Mouse (Mus musculus): ENCODE measurements around the gene Tmprss15.

Gene Tmprss15

DNA sequence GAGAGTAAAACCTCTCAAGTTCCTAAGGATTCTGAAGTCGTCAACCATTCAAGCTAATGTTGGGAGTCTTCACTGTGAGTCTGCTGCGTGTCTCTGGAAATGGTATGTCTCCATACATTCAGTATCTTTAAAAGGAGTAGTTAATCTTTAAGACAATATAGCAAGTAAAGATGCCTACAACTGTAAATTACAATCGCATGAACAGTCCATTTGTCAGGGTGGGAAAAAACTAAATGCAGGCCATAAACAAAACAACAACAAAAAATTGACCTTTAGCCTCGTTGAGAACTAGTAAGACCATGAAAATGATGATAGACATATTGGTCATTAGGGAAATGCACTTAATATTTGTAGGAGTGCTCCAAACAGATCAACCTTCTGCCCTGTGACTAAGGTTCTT lies at the start of gene Tmprss15:
Tmprss15 (minus strand) TSS at position 101 of the 400 bp plus-strand sequence.
- no peak for DNase-seq

DNA sequence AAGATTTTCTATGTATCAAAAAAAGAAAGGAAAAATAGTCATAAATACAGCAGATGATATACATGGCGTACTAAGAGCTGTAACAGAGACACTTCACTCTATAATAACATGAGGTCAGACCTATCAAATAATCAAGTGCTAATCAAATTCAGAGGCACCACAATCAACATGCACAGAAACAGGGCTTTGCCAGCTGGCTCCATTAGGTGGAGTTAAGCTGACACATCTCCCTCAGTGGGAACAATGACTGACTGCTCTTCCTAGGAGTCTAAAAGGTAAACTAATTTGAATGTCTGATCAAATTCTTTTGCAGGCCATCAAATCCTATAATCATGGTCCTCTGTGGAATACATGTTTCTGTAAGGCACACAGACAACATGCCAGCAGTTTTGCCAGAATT lies 24.0 kb upstream of the Tmprss15 start:
- no peak for DNase-seq

DNA sequence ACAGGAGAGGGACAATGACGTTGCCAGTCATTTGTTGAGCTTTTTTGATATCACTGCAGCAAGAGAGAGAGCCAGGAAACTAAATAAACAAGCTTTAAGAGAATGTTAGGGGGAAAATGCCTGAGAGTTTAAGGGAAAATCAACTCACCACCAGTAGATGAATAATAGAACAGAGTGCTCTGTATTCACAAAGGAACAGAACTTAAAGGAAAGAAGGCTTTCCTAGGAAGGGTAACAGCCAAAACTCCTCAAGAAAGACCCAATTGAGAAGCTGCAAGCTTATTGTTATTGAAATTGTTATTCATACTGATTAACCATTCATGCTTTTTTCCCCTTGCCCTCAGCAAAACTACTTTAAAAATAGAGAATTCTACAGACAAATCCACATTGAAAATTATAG lies 18.6 kb upstream of the Tmprss15 start:
- no peak for DNase-seq

DNA sequence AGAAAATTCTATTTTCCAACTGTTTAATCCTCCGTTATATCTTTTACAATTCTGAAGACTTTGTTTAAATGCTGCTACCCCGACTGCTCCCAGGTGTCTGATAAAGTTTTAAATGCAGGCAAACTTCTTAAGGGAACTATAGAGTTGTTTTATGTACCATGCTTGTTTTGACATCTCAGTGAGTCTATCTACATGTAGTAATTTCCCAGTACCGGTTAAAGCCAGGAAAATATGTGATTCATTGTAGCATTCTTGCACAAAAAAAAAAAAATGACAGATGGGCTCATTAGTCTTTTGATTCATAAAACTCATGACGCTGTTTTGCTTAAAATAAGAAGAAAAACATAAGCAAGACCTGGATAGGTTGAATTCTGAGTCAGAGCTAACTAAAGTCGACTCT lies 18.1 kb upstream of the Tmprss15 start:
- DNase-seq, result no peak

DNA sequence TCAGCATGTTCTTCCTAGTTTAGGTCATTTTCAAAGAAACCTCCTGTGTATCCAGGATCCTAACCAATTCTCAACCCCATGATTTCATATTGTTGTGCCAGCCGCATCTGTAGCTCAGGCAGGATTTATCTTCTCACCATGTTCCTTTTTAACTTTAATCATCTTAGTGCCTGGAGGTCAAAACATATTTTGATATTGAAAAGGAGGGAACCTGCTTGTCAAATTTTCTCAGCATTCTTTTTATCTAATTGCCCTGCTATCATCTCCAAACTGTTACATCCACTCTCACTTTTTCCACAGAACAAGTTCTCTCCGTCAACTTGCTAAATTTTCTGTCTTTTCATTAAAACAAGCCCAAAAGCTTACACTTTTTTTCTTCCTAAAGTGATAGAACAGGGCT lies 9.4 kb upstream of the Tmprss15 start:
- DNase-seq, result no peak

DNA sequence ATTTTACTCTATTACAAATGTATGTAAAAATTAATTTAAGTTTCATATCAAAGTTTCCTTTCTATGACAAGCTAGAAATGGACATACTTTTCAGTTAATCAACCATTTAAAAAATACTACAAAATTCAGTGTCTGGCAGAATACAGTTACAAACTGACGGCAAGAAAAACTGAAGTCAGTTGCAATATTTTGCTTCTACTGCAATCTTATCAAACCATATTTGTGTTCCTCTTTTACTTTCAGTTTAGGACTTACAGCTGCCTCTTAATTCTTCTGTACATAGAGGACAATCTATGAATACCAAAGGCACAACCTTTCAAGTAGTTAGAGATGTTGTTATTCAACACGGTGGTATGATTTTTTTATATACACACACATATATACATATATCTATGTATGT lies 7.4 kb upstream of the Tmprss15 start:
- no peak for DNase-seq

DNA sequence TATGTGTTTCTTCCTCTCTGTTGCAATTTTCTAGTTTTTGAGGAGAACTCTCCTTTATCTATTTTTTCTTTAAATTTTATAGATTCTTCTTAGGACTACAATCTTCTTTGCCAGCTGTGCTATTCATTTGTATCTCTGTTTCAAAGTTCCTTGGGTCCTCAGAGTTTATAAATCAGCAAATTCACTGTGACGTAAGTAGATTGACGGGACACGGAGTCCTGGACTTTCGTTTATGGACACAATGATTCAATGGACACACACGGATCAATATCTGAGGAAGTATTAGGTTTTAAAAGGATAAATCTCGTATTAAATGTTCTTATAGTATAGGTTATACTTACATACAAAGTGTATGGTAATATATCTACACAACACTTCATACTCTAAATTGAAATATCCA lies 4.3 kb downstream of the Tmprss15 start:
- no peak for DNase-seq

DNA sequence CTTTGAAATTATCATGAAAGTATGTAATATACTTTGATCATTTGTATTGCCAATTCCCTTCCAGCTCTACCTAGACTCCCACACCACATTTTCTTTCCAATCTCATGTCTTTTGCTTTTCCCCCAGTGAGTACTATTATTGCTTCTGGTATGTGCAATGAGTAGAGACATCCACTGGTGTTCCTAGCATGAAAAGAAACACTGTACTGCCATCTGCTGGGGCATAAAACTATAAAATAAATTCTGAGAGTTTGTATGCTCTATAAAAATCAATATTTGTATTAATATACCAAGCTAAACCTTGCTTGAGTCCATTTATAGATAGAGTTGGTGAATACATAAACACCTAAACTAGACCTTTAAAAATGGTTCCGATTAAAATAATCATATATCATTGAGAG lies 27.0 kb downstream of the Tmprss15 start:
- no peak for DNase-seq

DNA sequence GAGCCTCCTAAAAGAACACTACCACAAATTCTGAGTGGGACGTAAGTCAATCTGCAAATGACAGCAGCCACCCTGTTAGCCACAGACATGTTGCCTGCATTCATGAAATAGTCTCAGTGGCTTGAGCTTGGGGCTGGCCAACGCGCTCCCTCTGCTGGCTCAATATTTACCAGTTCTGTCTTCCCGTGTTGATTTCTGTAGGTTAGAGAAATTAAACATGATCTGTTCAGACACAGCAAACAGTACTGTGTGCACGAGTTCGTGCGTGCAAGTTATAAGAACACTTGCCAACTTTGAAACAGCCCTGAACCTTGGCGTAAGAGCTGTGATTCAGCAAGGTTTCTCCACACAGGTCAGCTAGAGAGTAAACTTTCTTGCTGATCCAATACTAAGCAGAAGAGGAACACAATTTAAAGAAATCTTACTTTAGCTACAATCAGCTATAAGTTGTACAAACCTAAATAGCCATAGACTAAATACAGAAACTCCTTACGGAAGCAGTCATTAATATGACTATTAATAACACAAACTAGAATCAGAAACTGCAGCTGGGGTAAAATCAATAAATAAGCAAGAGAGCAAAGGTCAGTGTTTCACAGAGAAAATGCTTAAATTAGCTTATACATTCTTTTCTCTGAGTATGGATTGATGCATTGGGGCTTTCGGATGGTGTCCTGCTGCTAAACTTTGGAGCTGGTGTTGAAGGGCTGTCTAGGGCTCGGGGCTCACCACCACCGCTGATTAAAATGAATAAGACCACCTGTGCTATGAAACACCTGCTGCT lies 31.9 kb downstream of the Tmprss15 start:
- DNase-seq, result no peak

DNA sequence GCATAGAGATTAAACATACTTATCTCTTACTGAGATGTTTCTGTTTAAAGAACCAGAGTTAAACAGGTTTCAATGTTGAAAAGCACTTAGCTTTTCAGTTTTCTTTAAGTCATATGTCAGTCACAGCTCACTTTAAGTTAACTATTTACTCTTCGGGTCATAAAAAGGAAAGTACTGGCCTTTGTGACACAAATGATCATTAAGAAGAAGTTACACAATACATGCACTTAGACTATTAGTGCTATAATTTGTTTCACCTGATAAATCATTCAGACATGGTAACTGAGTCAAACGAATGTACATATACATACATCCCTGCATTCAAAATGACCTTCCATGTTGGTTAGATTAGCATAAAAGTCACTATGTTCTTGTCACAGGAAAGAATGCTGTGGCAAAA lies 58.3 kb downstream of the Tmprss15 start:
- no peak for DNase-seq

DNA sequence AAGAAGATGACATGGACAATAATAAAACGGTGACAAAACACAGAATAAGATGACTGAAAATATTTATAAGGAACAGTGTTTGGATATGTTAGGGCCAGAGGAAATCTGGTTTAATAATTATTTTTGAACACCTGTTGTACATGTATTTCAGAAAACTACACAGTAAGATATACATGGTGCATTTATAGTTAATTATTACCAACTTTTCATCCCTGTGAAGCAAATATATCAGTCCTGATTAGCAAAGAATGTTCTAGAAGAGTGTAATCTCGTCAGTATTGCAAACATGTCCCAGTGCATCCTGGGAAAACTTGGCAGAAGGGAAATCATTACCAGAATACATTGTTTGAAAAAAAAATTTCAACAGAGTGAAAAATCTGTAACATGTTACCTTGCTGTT lies 88.1 kb downstream of the Tmprss15 start:
- DNase-seq, result no peak

DNA sequence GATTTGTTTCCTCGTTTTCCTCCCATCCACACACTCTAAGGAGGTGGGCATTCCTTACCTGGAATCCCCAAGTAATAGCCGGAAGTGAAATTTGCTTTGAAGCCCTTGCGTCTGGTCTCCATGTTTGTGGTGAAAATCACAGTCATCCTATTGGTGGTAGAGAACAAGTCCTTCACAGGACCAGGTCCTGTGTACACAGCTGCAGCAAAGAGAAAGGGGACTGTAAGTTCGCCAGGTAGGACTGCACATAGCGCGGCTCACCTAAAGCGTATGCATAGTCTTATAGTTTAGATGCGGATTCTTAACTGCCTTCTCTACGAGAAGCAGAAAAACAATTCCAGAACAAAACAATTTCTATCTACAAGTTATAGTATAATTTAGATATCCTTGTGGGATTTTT lies 89.2 kb downstream of the Tmprss15 start:
- DNase-seq, result no peak

DNA sequence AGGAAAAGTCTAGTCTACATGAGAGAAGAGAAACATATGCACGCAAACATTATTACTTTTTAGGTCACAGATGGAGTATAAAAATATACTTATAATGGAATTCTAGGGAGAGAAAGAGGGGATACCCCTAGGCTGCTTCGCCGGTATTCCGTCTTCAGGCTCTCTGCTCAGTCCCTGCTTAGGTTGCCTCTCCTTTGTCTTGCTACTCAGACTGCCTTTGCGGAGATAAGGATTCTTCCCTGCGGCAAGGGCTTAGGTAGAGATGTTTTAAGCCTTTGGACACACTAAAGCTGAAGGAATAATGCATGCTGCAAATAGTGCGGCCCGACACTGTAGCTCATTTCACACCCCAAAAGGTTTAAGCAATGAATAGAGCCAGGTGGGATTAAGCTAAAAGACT lies 114.5 kb downstream of the Tmprss15 start:
- DNase-seq, result no peak

DNA sequence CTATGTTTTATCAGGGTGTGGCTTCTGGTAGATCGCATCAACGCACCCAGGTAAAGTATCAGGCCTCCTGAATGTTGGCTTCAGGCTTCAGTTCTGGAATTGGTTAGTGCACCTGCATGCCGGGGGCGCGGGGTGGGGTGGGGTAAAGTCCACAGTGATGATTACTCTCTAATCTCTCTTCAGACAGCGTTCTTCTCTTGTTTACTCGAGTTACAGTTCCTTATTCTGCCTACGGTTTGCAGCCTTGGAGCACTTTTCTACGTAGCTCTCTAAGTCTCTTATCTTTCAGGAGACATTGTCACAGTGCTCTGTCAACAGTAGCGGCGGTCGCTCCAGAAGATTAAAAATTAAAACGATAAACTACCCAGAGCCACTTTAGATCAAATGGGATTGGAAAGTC lies 116.8 kb downstream of the Tmprss15 start:
- no peak for DNase-seq

DNA sequence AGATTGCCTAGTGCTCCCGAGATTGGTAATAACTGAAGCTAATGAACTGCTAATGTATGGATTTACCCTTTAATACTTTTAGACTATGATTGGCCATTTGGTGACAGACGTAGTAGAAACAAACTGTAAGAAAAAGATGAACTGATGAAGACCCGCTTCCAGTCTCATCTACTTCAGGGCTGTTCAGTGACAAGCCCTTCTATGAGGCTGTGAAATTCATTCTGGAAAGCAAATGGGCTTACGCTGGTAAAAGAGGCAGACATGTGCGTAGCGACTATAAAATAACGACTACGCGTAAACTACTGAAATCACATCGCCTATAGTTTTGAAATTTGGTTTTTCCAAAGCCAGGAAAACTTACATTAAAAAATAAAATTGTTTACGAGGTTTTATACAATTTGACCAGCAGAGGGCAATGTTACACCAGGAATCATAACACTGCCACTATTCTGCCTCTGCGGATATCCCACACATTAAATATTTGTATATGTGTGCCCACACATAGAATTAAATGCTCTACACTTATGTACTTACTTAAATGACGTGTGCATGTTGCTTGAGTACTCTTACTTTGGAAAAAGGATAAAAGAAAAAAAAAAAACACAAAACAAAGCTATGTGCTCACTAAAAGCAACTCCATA lies 121.7 kb downstream of the Tmprss15 start:
- peak; percentile 2 for DNase-seq

DNA sequence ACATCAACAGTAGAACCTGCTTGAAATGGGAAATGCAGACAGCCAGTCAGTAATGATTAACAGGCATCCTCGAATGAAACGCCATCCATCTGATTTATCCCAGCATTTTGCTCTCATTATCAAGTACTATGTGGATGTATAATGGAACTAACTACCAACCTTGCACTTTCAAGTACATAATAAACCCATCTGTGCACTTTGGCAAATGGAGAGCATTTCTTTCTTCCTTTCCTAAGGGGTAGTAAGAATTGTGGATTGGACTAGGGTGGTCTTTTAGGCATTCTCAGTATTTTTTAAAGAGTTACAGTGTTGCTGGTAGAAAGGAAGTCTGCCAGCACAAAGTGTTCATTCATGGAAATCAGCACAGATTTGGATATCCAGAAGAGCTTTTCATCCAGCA lies 133.5 kb downstream of the Tmprss15 start:
- no peak for DNase-seq

DNA sequence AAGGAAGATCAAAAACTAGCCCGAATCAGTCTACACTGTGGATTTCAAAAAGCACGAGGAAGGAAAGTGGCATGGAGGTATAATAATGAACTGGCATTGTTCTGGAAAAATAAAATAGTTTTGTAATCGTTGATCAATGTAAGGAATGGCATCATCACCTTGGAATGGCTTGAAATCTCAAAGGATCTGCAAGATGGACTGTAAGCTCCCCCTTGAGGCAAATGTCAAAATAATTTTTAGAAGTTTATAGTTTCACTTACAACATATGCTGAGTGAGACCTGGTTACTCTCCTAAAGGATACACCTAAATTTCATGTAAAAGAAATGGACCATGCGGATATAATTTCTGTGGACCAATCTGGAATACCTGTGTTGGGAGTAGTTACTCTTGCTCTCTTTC lies 140.5 kb downstream of the Tmprss15 start:
- no peak for DNase-seq

DNA sequence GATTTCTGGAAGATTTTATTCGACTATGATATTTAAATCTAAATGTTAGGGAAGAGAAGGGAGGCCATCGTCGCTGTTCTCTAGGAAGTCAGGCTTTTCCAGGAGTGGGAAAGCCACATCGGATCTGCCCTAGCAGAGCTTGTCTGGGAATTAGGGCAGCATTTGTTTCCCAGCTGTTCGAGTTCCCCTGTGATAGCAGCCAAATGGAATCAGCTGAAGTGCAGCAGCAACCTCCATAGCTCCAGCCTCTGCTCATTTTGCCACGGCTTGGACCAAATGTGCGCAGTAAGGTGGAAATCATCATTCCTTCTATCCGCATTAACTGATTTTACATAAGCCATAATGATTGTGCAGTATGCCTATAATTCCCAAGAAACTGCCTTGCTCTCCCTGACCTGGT lies 153.1 kb downstream of the Tmprss15 start:
- no peak for DNase-seq

DNA sequence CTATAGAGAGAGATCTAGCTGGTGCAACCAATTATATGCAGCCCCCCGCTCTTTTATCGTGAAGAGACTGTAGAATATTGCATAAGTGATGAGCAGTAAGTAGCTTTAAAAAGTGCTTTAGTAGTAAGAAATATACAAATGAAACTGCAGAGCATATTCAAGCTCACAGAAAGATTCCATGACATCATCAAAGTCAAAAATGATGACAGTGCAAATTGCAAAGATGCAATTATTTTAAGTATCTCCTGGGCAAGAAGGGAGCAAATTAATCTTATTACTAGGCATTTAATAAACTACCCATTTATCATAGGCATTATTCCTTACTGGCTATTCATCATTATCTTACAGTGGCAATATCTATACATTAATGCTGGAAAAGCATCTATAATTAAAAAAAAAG lies 156.6 kb downstream of the Tmprss15 start:
- DNase-seq, result no peak

DNA sequence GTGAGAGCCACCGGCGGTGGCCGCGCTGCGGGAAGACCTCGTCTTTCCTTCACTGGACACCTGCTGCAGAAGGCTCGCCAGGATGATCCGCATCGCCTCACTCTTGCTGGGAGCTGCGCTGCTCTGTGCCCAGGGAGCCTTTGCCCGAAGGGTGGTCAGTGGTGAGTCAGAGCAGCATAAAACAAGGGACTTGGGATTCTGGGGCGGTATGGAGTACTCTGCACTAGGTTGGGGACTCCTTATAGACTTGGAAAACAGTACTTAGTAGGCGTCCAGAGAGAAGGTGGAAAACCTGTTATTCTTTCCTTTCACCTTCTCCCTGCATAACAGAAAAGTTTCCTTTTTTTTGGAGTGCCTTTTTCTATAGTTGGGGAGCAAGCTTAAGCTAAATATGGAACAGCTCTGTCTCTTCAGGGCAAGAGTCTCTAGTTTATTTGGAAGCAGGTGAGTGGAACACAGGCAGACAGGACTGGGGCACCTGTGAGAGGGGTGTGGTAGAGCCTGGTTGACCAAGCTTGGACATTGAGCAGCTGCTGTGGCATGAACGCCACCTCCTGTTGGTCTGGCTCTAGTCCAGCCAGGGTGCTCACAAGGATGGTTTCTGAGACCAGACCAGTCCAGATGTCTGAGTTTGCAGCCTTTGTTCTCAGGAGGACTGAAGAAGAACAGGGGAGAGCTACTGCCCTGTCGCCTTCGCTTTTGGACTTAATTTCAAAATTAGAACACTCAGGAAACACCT lies 159.4 kb downstream of the Tmprss15 start:
- DNase-seq, result peak; percentile 1

DNA sequence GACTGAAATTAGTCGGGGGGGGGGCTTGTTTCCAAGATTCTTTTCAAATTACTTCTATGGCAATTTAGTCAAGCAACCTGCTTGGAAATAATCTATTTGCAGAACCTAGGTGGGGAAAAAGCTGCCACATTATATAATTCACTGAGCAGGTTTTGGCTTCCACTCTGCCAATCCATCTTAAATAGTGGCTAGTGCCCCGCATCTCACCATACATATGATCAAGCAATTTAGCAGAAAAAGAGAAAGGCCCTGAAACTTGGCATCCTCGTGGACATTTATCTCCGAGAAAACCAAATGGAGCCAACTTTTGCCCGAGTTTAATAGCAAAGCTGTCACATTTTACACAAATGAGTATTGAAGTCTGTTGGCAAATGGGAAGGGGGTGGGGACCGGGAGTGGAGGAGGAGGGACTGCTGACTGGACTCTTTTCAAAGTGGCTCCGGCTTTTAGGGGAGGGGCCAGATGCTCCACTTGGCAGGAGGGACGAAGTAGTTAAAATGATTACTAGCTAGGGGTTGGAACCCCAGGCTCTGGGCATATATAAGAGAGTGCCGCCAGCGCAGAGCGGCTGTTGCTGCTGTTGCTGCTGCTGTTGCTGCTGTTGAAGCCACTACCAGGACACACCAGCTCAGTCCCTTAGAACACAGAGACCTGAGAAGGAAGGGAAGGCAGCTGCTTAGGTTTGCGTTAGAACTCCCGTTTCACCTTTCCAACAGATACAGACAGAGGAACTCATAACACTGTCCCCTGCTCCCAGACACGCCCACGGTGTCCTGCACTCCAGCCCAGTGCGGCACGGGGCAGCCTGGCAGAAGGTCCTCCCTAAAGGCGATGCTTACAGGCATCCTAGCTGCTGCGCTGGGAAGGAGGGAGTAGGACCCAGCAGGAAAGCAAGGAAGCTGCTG lies 160.3 kb downstream of the Tmprss15 start, which contains the start of gene Chodl:
Chodl (plus strand) TSS at position 567 of the 905 bp plus-strand sequence.
- DNase-seq, result peak; percentile 6

DNA sequence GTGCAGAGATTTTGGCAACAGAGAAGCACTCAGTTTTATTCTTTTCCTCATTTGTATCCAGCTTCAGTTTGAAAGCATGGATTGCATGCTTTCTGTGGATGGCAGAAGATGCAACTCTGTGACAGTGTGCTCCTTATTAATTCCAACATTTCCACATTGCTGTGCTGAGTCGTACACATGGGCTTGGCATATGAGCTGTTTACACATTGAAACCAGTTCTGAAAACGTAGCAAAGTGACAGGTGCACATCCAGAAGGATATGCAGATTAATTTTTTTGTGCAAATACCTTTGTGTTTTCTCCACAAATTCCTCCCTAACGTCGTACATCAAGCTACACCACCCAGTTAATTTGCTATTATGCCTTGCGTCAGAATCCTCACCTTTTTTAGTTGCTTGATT lies 168.3 kb downstream of the Tmprss15 start:
- DNase-seq, result no peak

Data from kidney, adult 9 months (tissue).